Mouse (Mus musculus) thymus, postnatal 14 days (tissue): ENCODE measurements around the gene Mbnl1.

Source experiments
- DNase-seq: peaks from one replicate; pipeline ENCODE4 v3.0.0; 2021

Gene Mbnl1

DNA sequence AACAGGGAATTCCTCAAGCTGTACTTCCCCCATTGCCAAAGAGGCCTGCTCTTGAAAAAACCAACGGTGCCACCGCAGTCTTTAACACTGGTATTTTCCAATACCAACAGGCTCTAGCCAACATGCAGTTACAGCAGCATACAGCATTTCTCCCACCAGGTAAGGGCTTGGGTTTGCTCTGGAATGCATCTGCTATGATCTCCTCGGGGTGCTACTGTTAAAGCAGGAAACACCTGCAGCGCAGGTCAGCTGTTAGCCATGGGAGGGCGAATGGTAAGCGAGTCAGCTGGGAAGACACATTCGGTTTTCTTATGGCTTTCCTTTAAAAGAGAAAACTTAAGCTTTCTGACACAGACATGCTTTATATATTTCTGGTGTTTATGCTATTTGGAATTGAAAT lies 143.0 kb downstream of the Mbnl1 start:
- DNase-seq, result peak; percentile 54

DNA sequence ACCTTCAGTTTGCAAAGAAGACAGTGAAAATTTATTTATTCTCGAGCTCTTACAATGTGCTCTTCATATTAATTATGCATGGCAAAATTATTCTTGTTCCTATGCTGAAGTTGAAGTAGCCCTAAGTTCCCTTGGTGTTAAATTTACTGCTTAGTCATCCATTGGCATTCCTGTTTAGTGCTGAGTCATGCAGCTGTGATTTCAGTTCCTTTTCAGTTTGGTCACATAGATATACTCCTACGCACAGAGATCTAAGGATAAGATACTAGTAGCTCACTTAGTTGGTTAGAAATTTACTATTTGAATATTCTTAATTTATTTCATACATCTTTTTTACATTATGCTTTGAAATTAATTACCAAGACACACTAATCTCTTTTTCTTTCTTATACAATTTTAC lies 143.5 kb downstream of the Mbnl1 start:
- no peak for DNase-seq

DNA sequence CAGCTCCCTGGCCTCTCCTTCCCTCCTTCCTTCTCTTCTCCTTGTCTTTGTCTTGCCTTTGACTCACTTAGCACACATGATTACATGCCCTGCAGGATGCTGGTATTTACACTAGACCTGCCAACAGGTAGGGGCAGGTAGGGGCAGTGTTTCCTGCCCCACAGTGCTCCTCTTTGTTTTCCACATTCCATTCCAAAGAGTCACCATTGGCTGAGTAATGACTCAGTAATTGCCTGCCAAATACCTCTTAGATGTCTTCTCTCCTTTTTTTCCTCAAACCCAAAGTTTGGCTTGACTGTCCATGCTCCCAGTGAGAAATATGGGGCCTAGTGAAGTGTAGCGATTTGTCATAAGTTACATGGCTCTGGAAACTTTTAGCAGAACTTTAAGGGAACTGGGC lies 145.0 kb downstream of the Mbnl1 start:
- DNase-seq, result no peak

DNA sequence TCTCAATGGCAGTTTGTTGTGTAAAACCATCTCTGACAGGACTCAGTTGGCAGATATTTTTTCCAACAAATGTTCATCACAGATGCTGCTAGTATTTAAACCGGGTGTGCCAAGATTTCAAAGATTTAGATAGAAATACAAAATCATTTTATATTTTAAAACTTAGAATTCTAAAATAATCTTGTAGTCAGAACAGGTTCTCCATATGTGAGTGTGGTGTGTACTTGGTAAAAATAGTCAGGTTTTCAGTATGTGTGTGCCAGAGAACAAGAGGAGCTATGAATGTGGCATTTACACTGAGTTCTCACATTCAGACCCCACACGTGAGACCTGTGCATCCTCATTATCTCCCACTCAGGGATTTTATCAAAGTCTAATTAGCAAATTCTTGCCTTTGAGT lies 147.6 kb downstream of the Mbnl1 start:
- DNase-seq, result no peak

DNA sequence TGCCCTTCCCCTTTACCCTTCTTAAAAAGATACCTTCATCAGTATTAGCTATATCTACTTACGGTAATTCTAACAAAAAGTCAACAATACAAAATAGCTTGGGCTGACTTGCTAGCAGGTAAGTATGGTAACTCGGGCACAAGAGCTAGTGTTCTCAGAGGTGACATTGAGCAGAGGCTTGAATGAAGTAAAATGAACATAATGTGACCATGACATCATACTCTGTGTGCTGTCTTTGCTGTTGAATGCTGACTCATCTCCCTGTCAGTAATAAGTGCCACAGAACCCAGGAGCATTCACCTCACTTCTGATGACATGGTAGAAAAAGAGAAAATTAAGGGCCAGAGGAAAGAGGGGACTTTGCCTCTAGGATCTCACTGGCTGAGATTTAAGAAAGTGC lies 158.6 kb downstream of the Mbnl1 start:
- DNase-seq, result no peak

DNA sequence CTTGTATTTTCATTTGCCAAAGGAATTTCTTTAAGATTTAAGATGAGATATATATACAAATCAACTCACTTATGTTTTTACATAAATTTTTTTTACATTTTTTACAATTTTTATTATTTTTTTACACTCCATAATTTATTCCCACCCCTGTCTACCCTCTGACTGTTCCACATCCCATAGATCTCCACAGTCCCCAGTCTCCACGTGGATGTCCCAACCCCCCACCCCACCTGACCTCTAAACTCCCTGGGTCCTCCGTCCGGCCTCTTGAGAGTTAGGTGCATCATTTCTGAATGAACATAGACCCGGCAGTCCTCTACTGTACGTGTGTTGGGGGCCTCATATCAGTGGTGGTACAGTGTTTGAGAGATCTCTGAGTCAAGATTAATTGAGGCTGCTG lies 159.1 kb downstream of the Mbnl1 start:
- DNase-seq, result no peak

DNA sequence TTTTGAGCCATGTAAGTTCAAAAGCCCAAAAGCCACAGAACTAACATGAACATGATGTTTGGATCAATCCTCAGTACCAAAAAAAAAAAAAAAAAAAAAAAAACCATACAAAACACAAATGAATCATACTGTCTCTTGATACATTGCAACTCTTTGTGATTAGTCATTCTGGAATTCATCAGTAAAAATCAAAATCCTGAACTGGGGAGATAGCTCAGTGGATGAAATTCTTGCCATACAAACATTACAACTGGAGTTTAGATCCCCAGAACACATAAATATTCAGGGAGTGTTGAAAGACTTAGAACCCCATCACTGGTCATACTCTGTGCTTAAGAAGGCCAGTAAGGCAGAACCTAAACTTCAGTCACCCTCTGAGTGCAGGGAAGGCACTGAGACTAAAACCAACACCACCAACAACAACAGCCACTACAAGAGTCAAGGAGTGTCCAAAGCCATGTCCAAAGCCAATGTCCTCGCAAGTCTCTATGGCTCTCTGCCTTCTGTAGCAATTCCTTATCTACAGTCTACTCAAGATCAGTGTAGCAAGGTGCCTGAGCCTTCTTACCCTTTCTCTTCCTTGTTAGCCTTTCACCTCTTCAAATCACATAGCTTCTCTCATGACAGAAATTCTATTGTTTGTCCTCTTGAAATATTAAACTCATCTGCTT lies 160.3 kb downstream of the Mbnl1 start:
- DNase-seq, result no peak

DNA sequence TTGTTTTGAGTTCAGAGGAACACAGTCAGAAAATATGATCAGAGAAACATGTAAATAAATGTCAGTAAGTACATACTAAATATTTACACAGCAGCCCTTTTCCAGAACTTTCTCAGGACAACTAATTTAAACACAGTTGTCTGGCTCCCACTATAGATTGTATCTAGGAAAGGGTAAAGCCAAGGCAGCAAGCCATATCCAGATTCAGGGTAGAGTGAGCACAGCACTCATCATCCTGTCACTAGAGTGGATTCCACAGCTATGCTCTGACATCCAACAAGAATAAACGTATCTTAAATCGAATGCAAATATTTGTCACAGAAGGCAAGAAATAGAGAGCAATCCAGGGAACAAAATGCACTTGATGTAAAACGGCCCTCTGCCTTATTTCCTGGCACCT lies 165.9 kb downstream of the Mbnl1 start:
- DNase-seq, result no peak

DNA sequence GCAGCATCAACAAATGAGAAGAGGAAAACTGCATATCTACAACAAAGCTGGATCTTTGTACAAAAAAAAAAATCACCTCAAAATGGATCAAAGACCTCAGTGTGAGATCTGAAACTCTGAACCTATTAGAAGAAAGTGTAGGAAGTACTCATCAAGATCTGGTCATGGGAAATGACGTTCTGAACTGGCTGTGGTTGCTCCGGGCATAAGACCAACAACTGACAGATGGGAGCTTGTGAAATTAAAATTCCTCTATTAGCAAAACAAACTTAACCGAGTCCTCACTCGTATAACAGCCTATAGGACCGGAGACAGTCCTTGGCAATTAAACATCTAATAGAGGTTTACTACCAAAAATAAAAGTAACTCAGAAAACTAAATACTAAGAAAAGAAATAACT lies 166.5 kb downstream of the Mbnl1 start:
- no peak for DNase-seq

DNA sequence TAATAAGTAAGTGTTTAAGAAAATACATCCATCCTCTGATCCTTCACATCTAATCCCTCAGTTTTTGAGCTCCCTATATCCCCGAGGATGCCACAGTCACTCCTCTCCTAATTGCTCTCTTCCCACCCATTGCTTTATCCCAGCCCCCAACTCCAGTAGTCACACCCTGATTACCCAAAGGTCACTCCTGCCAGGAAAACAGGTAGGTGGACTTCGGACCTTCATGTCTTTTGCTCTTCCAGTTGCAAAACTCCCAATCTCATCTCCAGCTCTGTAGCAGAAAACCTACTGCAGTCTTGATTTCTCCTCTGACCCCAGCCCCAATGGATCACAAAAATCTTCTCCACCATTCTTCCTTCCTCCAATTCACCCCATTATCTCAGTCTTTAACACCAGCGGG lies 169.6 kb downstream of the Mbnl1 start:
- no peak for DNase-seq

DNA sequence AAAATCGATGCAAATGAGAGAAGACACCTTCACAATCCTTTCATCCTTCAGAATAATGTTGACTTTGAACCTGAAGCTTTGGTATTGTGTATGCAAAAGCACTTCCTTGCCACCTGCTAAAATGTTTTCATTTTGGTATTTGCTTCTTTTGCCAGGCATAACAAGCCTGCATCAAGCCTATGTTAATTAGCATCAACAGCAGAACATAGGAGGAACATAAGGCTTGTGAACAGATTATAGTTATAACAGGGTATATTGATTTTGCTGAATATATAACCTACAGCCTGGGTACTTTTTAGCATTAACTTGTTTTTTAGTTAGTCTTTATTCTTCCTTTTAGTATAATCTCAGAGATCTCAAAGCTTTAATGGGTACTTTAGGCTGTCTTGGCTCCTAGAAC lies 172.9 kb downstream of the Mbnl1 start:
- no peak for DNase-seq

DNA sequence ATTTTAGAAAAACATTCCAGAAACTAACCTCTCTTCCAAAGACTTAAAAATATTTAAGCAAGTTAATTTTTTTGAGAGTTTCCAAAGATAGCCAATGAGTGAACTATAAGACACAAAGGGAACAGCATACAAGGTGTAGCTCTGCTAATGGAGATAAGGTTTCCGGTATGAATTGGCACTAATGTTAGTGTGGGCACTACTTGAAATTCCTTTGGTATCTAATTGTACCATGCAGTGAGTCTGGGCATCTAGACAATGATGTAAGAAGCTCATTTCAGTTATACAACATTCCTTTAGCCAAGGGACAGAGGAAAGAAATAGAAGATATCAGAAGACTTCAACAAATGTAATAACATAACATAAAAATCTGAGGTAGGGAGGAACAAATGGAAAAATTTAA lies 175.7 kb downstream of the Mbnl1 start:
- no peak for DNase-seq

DNA sequence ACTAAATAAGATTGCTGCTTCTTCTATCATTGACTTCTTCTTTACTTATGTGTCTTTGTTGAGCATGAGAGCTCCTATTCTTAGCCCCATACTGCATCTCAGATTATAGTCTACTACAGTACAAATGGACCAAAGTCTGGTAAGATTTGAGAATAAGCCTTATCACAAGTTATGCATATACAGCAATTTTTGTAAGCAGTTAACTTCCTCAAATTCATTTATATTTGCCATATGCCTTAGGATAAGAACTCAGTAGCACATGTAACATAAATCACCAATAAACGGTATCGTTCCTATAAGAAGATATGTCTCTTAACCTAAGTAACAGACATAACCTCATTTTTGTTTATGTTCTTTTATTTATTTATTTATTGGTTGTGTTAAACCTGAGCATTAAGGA lies 188.1 kb downstream of the Mbnl1 start:
- DNase-seq, result no peak
